Mouse (Mus musculus): ENCODE measurements around the gene Mrpl54. TPM values are rescaled to one million over a fixed set of nuclear protein-coding genes. Genes with fewer than 3 reads are reported as not detected.

The Mrpl54 gene
- total and polyA plus RNA-seq, 3 experiments: 137 to 421 (median 157) TPM

DNA sequence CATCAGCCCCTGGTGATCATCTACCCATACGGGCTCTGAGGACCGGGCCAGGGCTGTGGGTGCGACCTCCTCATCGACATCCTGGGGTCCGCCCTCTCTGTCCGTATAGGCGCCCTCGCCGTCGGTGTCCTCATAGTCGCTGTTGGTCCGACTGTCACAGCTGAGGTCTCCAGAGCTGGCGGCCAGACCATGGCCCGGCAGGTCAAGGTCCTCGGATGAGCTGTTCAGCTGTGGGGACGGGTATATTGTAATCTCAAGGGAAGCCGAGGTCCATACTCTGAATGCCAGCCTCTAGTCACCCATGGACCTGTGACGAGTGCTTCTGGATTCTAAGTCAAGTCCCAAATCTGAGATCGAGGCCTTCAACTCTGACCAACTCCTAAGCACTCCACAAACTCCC is 7.1 kb upstream of the Mrpl54 start:
- Histone ChIP-seq H3K27me3 (ENCODE audit: control insufficient read depth in 1 of 2, insufficient read depth in 2 of 2, low read length in 2 of 2) (no peaks in the 10 kb centered on the region), H3K36me3 (ENCODE audit: control insufficient read depth in 1 of 2, insufficient read depth in 2 of 2, low read length in 2 of 2) (peaks cover 0 to 2% of the 10 kb centered on the region in 2 experiments; a peak in 2 of 4 replicates), H3K4me1 (ENCODE audit: control insufficient read depth in 1 of 2, insufficient read depth in 2 of 2, low read length in 2 of 2) (peaks cover 0 to 3% of the 10 kb centered on the region in 2 experiments; a peak in 1 of 4 replicates), H3K79me2 (ENCODE audit: control insufficient read depth, insufficient read depth, low read length, poor library complexity) (peaks cover under 1% of the 10 kb centered on the region), H3K9ac (ENCODE audit: control insufficient read depth, low read depth, low read length, poor library complexity, severe bottlenecking) (no peak overlapping the region), H3K9me3 (replicated peaks; ENCODE audit: insufficient read depth, low read length) (no peaks in the 10 kb centered on the region), H3K27ac (ENCODE audit: control insufficient read depth, low read depth, low read length) (no peak overlapping the region), H3K4me3 (ENCODE audit: control insufficient read depth in 1 of 2, insufficient read depth in 1 of 2, low read depth in 2 of 2, low read length in 2 of 2) (no peak overlapping the region)
- TF ChIP-seq RCOR1 (IDR thresholded peaks at IDR 0.05; ENCODE audit: low read depth, low read length) (no peak), JUND (IDR thresholded peaks at IDR 0.05; ENCODE audit: low read depth, low read length) (no peak), NELFE (IDR thresholded peaks at IDR 0.05; ENCODE audit: low read depth, low read length) (no peak), POLR2AphosphoS2 (IDR thresholded peaks at IDR 0.05; ENCODE audit: low read length) (no peak), ZC3H11A (IDR thresholded peaks at IDR 0.05; ENCODE audit: low read depth, low read length) (no peak), ETS1 (IDR thresholded peaks at IDR 0.05; ENCODE audit: low read depth, low read length) (no peak), CHD2 (IDR thresholded peaks at IDR 0.05; ENCODE audit: low read length) (no peak), USF1 (IDR thresholded peaks at IDR 0.05; ENCODE audit: low read depth, low read length) (no peak), E2F4 (IDR thresholded peaks at IDR 0.05; ENCODE audit: borderline replicate concordance, low read depth, low read length) (no peak), MYC (IDR thresholded peaks at IDR 0.05; ENCODE audit: low read depth, low read length) (no peak), TBP (IDR thresholded peaks at IDR 0.05; ENCODE audit: low read depth, low read length) (no peak), POLR2A (IDR thresholded peaks at IDR 0.05; ENCODE audit: control insufficient read depth in 1 of 2, insufficient read depth in 1 of 2, low read depth in 1 of 2, low read length in 2 of 2, poor library complexity in 1 of 2) (no peak), GATA1 (IDR thresholded peaks at IDR 0.05; ENCODE audit: low read depth, low read length) (no peak)
- no peak for DNase-seq (ENCODE audit: low read depth, low spot score)

DNA sequence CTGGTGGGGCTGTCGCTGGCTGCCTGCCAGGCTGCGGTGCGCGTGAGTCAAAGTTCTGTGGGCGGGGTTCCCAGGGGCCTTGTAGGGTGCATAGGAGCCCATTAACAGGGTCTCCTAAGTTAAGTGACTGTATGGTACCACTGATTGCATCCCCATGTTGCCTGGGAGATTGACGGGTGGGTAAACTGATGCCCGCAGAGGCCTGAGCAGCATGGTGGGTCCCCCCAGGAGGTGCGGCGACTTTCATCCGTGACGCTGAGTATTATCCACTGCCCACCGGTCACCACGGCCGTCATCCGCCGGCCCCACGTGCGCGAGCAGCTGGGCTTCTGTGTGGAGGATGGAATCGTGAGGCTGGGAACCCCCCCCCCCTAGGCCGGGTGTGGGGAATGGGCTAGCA is 5.6 kb upstream of the Mrpl54 start:
- H3K36me3 ChIP-seq (ENCODE audit: control insufficient read depth in 1 of 2, insufficient read depth in 2 of 2, low read length in 2 of 2): peaks cover 0 to 2% of the 10 kb centered on the region in 2 experiments; a peak in 2 of 4 replicates
- H3K9ac ChIP-seq (ENCODE audit: control insufficient read depth, low read depth, low read length, poor library complexity, severe bottlenecking): no peak overlapping the region
- H3K79me2 ChIP-seq (ENCODE audit: control insufficient read depth, insufficient read depth, low read length, poor library complexity): peaks cover 8% of the 10 kb centered on the region
- H3K9me3 ChIP-seq (replicated peaks; ENCODE audit: insufficient read depth, low read length): no peaks in the 10 kb centered on the region
- no peak for DNase-seq (ENCODE audit: low read depth, low spot score)
- TF ChIP-seq MAFK (IDR thresholded peaks at IDR 0.05; ENCODE audit: borderline replicate concordance, low read depth, low read length) (no peak), USF2 (IDR thresholded peaks at IDR 0.05; ENCODE audit: borderline replicate concordance in 1 of 2, insufficient read depth in 1 of 2, low read depth in 1 of 2, low read length in 2 of 2) (no peak), ELF1 (IDR thresholded peaks at IDR 0.05; ENCODE audit: low read depth, low read length) (no peak), JUND (IDR thresholded peaks at IDR 0.05; ENCODE audit: low read depth, low read length) (no peak), BHLHE40 (IDR thresholded peaks at IDR 0.05; ENCODE audit: borderline replicate concordance, low read depth, low read length) (no peak), MYC (IDR thresholded peaks at IDR 0.05; ENCODE audit: low read depth, low read length) (no peak)
- no peak overlapping the region for H3K27ac ChIP-seq (ENCODE audit: control insufficient read depth, low read depth, low read length)
- H3K4me1 ChIP-seq (ENCODE audit: control insufficient read depth in 1 of 2, insufficient read depth in 2 of 2, low read length in 2 of 2): peaks cover 2 to 9% of the 10 kb centered on the region in 2 experiments; a peak in 2 of 4 replicates
- no peak overlapping the region for H3K4me3 ChIP-seq (ENCODE audit: control insufficient read depth in 1 of 2, insufficient read depth in 1 of 2, low read depth in 2 of 2, low read length in 2 of 2)
- no peaks in the 10 kb centered on the region for H3K27me3 ChIP-seq (ENCODE audit: control insufficient read depth in 1 of 2, insufficient read depth in 2 of 2, low read length in 2 of 2)

Data from MEL (cell line).